Mouse (Mus musculus) adrenal gland, adult 10 weeks (tissue): ENCODE data around the gene Fam43a. TPM values are rescaled to one million over a fixed set of nuclear protein-coding genes. Genes with fewer than 3 reads are reported as not detected.

Experiments used
- polyA plus RNA-seq: library from polyadenylated mRNA; stranded (reverse); fragments of 350-450 nt; fragmentation: Illumina TruSeq; extraction: RNeasy Lipid Tissue Mini Kit (QIAGEN cat#74804); gene quantifications from one replicate; pipeline ENCODE4 v1.2.3, GENCODE M21; 2014; ENCODE audit warnings: low read depth, low replicate concordance

Fam43a gene
- 15.0 TPM for polyA plus RNA-seq

DNA sequence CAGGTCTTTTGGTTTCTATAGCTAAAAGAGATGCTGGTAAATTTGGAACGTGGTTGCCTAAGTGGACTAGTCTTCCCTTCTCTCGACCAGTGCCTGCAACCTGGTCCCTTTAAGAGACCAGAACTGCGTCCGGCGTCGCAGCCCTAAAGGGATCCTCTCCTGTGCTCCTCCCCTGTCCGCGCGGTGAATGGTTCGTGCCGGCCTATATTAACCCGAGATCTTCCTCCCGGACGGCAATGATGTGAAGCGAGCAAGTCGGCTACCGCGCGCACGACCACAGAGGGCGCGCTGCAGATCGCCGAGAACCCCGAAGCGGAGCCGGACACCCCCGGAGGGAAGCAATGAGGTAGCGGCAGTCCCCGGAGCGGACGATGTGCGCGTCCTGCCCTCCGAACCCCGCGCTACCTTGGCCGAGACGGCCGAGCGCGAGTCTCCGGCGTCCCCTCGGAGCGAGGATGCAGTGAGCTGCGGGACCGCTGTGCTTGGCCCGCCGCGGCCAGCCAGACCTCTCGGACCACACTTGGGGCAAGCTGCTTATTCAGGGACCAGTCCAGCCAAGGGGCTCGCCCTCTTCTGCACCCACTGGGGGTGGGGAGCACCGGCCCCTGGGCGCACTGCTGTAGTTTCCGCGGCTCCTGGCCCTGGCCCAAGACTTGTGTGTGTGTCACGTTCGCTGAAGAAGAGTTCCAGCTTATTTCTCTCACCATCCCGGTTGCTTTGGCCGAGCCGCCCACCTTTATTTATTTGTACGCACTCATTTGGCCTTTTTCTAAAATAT, at the start of gene Fam43a:
Fam43a (plus strand) TSS at position 233 of the 778 bp plus-strand sequence.

GRCm38 (mm10) chr16:30550748-30551192, 48.8 kb upstream of the Fam43a start, which contains the start of gene Tmem44:
Gene Tmem44, minus strand, starts transcription at chr16:30550842.

GRCm38 (mm10) chr16:30587494-30588327, 11.8 kb upstream of the Fam43a start, which contains the start of gene Lsg1:
Gene Lsg1, minus strand, starts transcription at chr16:30587592.

Other genes starting within 250 kb of the Fam43a start
- 143 TPM for gene Atp13a3, start 193.7 kb upstream of the Fam43a start, polyA plus RNA-seq
- 1.4 TPM for gene Tmem44, start 48.9 kb upstream of the Fam43a start, polyA plus RNA-seq
- 24.1 TPM for gene Lsg1, start 12.1 kb upstream of the Fam43a start, polyA plus RNA-seq